Mouse (Mus musculus) forebrain, embryonic 14.5 days (tissue): ENCODE data around the gene Grk3. TPM values are rescaled to one million over a fixed set of nuclear protein-coding genes. Genes with fewer than 3 reads are reported as not detected.

Experiments used
- ATAC-seq: fragments of 200-750 bp; cut with Nextera tagmentation; 2 replicates; pipeline ENCODE4 v1.8.0; 2017; ENCODE audit warnings: mild to moderate bottlenecking, moderate library complexity
- DNase-seq: peaks from one replicate; pipeline ENCODE4 v3.0.0-alpha.2; 2015; ENCODE audit warnings: low spot score
- H3K27ac ChIP-seq: fragments of 300-500 bp; sonication (generic); 2 replicates; pipeline ENCODE4 v1.5.1; 2014; ENCODE audit warnings: low read depth, mild to moderate bottlenecking, control low read depth, low read length, moderate library complexity
- H3K27me3 ChIP-seq: fragments of 300-500 bp; sonication (generic); replicated peaks from 2 replicates; pipeline ENCODE4 v1.6.1; 2014; ENCODE audit warnings: low read length, control low read depth, mixed read lengths; ENCODE audit not compliant: control insufficient read depth, insufficient read depth
- H3K36me3 ChIP-seq: fragments of 300-500 bp; sonication (generic); 2 replicates; pipeline ENCODE4 v1.6.1; 2014; ENCODE audit warnings: low read length, control low read depth; ENCODE audit not compliant: control insufficient read depth, insufficient read depth
- H3K4me1 ChIP-seq: fragments of 300-500 bp; sonication (generic); 2 replicates; pipeline ENCODE4 v1.6.1; 2014; ENCODE audit warnings: antibody characterized with exemption, low read length, control low read depth; ENCODE audit not compliant: control insufficient read depth, insufficient read depth
- H3K4me2 ChIP-seq: fragments of 300-500 bp; sonication (generic); 2 replicates; pipeline ENCODE4 v1.6.1; 2014; ENCODE audit warnings: mild to moderate bottlenecking, control low read depth, low read length
- H3K4me3 ChIP-seq: fragments of 300-500 bp; sonication (generic); 2 replicates; pipeline ENCODE4 v1.5.1; 2014; ENCODE audit warnings: low read depth, low read length, control low read depth
- H3K9ac ChIP-seq: fragments of 300-500 bp; sonication (generic); 2 replicates; pipeline ENCODE4 v1.6.1; 2014; ENCODE audit warnings: mild to moderate bottlenecking, low read length, control low read depth, moderate library complexity
- H3K9me3 ChIP-seq: fragments of 300-500 bp; sonication (generic); replicated peaks from 2 replicates; pipeline ENCODE4 v1.6.1; 2016; ENCODE audit warnings: low read length, control low read depth, mixed read lengths; ENCODE audit not compliant: control insufficient read depth
- WGBS: fragments of 180-500 bp; shearing (Covaris S2); extraction: QIAGEN DNeasy Blood & Tissue Kit; methylation state at CpG from one replicate; pipeline ENCODE4 v1.1.7; 2014; 5-methylcytosine and 5-hydroxymethylcytosine counted together
- polyA plus RNA-seq: library from polyadenylated mRNA; unstranded; fragments of >200 nt; fragmentation: Nextera tagmentation; extraction: Ambion mirVana; gene quantifications from 2 replicates; pipeline ENCODE4 v1.2.1, GENCODE M21; 2014

Grk3 gene
- polyA plus RNA-seq, 1 experiment from 2014 or later = 4.4 TPM

DNA sequence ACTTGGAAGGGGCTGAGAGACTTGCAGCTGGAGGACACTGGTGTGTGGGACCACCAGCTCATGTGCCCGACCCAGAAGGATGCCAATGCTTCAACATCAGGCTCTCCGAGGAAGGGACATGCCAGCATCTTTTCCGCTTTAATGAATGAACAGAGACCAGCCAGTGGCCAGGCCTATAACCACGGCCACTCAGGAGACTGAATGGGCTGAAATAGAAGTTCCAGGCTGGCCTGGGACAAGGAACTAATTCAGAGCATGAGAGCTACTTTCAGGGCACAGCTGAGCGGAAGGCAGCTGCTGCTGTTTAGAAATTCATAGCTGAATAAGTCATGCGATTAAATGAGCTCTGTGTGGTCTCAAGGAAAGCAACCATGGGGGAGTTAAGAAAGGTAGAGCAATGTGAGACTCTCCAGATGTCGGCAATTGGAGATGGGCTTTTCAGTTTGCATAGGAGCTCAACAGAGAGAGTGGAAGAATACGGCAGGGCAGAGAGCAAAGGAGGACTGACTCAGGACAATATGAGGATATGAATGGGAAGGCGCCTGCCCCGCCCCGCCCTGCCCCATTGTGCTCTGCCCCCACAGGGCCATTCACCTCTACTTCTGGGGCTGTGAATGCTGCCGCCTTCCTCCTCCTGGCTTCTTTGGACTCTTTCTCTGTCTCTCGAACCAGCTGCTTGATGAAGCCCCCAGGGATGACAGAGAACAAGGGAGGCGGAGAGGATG, 138.0 kb downstream of the Grk3 start:
- 44% methylated on average over 14 of the region's 14 CpGs for WGBS
- no peaks in the 10 kb centered on the region for H3K36me3 ChIP-seq
- H3K4me2 ChIP-seq = no peak overlapping the region
- H3K27me3 ChIP-seq = no peaks in the 10 kb centered on the region
- ATAC-seq (0 out of 2 replicates have a peak, but pooled peaks have one; percentile 15), DNase-seq (no peak)
- H3K27ac ChIP-seq = no peak overlapping the region
- no peaks in the 10 kb centered on the region for H3K9me3 ChIP-seq
- no peak overlapping the region for H3K4me3 ChIP-seq
- no peak overlapping the region for H3K9ac ChIP-seq
- no peaks in the 10 kb centered on the region for H3K4me1 ChIP-seq

DNA sequence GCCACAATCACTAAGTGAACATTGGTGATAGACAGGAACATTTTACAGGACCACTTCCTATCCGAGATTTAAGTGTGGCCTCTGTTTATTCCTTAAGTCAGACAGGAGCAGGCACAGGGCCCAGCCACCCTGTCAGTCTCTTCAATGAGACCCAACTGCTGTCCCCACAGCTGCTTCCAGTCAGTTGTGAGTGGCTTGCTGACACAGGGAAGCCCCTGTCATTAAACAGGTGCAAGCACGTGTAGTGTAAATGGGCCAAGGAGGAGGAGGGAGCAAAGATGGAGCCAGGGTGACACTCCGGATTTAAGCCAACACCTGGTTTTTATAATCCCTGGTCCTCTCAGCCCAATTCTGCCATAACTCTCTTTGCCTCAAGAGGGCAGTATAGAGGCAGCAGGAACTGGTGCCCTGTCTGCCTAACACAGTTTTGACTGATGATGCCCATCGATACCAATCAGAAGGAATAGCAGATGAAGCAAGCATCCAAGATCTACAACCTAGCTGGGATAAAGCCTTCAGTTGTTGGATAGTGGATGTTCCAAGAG, 138.7 kb downstream of the Grk3 start:
- H3K36me3 ChIP-seq = no peaks in the 10 kb centered on the region
- H3K27me3 ChIP-seq = no peaks in the 10 kb centered on the region
- WGBS = 36% methylated on average over 4 of the region's 4 CpGs
- H3K9ac ChIP-seq = no peak overlapping the region
- no peak overlapping the region for H3K4me3 ChIP-seq
- no peaks in the 10 kb centered on the region for H3K4me1 ChIP-seq
- no peak overlapping the region for H3K27ac ChIP-seq
- ATAC-seq (no peak), DNase-seq (peak; percentile 68)
- H3K9me3 ChIP-seq = no peaks in the 10 kb centered on the region
- H3K4me2 ChIP-seq = no peak overlapping the region

DNA sequence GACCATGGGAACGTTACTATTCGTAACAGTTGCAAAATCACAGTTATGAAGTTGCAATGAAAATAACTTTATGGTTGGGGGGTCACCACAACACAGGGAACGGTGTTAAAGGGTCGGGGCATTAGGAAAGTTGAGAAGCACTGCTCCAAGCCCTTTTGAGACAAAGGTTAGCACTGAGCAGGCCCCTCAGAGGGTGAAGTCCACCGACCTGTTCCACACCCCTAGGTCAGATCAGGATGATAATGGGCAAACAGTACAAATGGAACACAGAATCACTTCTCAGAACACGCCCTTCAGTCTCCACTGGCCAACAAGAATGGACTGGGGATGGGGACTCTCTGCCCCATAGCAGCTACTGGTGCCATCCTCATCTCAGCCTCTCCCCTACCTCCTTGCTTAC, 142.6 kb downstream of the Grk3 start:
- Histone ChIP-seq H3K27ac (no peak overlapping the region), H3K4me2 (no peak overlapping the region), H3K4me3 (no peak overlapping the region), H3K9ac (no peak overlapping the region), H3K27me3 (no peaks in the 10 kb centered on the region), H3K36me3 (no peaks in the 10 kb centered on the region), H3K9me3 (no peaks in the 10 kb centered on the region), H3K4me1 (no peaks in the 10 kb centered on the region)
- no peak for DNase-seq
- no peak for ATAC-seq
- 81% methylated on average over 6 of the region's 6 CpGs for WGBS

DNA sequence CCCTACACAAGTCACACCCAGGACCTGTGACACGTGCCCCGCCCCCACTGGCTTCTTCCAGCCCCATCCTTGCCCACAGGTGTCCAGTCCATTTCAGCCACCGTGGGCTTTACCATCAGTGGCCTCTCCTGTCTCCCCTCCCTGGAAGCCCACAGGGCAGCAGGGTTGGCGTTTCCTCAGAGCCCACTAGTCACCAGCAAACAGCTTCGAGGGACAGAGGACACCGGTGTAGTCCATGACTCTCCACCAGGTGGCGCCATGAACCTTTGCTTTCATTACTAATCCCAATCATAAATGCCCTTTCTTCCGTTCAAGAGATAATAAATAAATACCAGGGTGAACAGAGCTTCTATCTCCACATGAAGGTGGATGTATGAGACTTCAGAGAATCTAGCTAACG, 144.9 kb downstream of the Grk3 start:
- Histone ChIP-seq H3K4me1 (no peaks in the 10 kb centered on the region), H3K27me3 (no peaks in the 10 kb centered on the region), H3K4me2 (no peak overlapping the region), H3K27ac (no peak overlapping the region), H3K4me3 (no peak overlapping the region), H3K9ac (no peak overlapping the region), H3K36me3 (no peaks in the 10 kb centered on the region), H3K9me3 (no peaks in the 10 kb centered on the region)
- WGBS = 19% methylated on average over 9 of the region's 9 CpGs
- DNase-seq (peak; percentile 84), ATAC-seq (peak; percentile 63)

DNA sequence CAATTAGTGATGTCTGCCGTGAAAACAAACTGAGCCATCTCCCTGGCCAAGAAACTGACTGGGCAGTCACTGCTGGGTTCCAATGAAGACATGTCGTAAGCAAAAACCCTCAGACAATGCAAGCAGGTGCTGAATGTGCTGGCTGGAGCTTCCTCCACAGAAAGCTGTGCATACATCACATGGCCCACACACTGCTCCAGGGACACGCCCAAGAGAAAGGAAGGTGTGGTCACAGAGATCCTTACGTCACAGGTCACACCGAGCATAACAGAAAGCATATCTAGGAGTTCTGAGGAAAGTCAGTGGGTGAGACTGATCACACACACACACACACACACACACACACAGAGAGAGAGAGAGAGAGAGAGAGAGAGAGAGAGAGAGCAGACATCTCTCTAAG, 147.0 kb downstream of the Grk3 start:
- 82% methylated on average over 5 of the region's 5 CpGs for WGBS
- Histone ChIP-seq H3K36me3 (no peaks in the 10 kb centered on the region), H3K9ac (no peak overlapping the region), H3K4me2 (no peak overlapping the region), H3K9me3 (no peaks in the 10 kb centered on the region), H3K4me3 (no peak overlapping the region), H3K27ac (no peak overlapping the region), H3K27me3 (no peaks in the 10 kb centered on the region), H3K4me1 (no peaks in the 10 kb centered on the region)
- DNase-seq = no peak
- ATAC-seq = no peak

DNA sequence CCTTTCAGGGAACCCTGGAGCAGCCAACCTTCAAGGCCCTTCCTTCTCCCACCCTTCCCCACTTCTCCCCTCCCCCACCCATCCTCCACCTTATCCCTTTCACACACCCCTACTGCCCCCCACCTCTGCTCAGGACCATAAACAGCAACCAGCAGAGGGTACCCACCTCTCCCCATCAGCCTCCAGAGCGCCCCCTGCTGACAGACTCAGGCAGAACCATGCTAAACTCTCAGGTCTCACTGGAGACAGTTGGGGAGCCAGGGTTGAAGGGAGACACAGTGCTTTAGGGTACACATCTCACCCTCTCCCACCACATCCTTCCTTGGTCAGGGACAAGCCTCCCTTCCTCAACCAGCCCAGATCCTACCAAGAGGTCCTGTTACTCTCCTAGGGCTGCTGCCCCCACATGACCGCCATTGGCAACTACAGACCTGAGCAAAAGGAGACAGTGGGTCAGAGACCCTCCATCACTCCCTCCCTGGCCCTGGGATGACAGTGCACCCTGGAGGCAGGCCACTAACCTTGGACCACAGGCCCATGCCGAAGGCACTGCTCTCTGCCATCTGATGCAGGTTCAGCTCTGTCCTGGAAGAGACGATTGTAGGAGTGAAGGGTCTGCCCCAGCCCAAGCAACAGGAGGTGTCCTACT, 150.7 kb downstream of the Grk3 start:
- DNase-seq = peak; percentile 56
- WGBS = 37% methylated on average over 4 of the region's 4 CpGs
- peak; percentile 23; the same call in 1 of the 2 replicates for ATAC-seq
- Histone ChIP-seq H3K27me3 (no peaks in the 10 kb centered on the region), H3K36me3 (no peaks in the 10 kb centered on the region), H3K9ac (no peak overlapping the region), H3K4me1 (0 out of 2 replicates have a peak, but pooled peaks cover under 1% of the 10 kb centered on the region), H3K27ac (no peak overlapping the region), H3K4me3 (no peak overlapping the region), H3K9me3 (no peaks in the 10 kb centered on the region), H3K4me2 (no peak overlapping the region)

Other genes starting within 250 kb of the Grk3 start
- 0.60 and 0.87 TPM in 2 replicates for gene Myo18b, start 119.4 kb downstream of the Grk3 start, polyA plus RNA-seq
- gene Crybb2, start 54.3 kb upstream of the Grk3 start, polyA plus RNA-seq = not detected in 2 replicates
- 0.48 and 0.70 TPM in 2 replicates for gene Crybb3, start 65.8 kb upstream of the Grk3 start, polyA plus RNA-seq
- 2.1 and 2.7 TPM in 2 replicates for gene 2900026A02Rik, start 205.4 kb upstream of the Grk3 start, polyA plus RNA-seq
- not detected in 2 replicates for gene Tmem211, start 211.1 kb upstream of the Grk3 start, polyA plus RNA-seq